Mouse (Mus musculus) liver, adult 2 months (tissue): ENCODE results near the gene Sgo2b.

ENCODE experiments used
- CTCF ChIP-seq: fragments of 200-500 bp; IDR thresholded peaks from 2 replicates; pipeline ENCODE4 v1.5.1; 2011; ENCODE audit warnings: low read depth, low read length, control low read depth
- POLR2A ChIP-seq: fragments of 200-500 bp; IDR thresholded peaks from 2 replicates; pipeline ENCODE4 v1.6.1; 2011; ENCODE audit warnings: low read length, control low read depth; ENCODE audit not compliant: insufficient read depth; ENCODE audit errors: extremely low read depth

GRCm38 (mm10) chr8:63961032-63961785, 9.2 kb upstream of the Sgo2b start:
- TF ChIP-seq CTCF (no peak), POLR2A (no peak)
